Mouse (Mus musculus) layer of hippocampus, postnatal 10 days (tissue): ENCODE results near the gene Galnt17. TPM values are rescaled to one million over a fixed set of nuclear protein-coding genes. Genes with fewer than 3 reads are reported as not detected.
A peak's percentile ranks its signal among the peaks of the same experiment; 100 is the strongest.

ENCODE experiments used
- DNase-seq, 2 experiments: peaks; one replicate each; pipeline ENCODE4 v3.0.0; 2021; ENCODE audit warnings: low spot score in 2 of 2
- total RNA-seq, 2 experiments: library from RNA; stranded (reverse); gene quantifications; 2 replicates each; pipeline ENCODE4 v1.2.3; 2021

The Galnt17 gene
- total RNA-seq, 2 experiments from 2014 or later: 66.9 to 69.7 TPM

DNA sequence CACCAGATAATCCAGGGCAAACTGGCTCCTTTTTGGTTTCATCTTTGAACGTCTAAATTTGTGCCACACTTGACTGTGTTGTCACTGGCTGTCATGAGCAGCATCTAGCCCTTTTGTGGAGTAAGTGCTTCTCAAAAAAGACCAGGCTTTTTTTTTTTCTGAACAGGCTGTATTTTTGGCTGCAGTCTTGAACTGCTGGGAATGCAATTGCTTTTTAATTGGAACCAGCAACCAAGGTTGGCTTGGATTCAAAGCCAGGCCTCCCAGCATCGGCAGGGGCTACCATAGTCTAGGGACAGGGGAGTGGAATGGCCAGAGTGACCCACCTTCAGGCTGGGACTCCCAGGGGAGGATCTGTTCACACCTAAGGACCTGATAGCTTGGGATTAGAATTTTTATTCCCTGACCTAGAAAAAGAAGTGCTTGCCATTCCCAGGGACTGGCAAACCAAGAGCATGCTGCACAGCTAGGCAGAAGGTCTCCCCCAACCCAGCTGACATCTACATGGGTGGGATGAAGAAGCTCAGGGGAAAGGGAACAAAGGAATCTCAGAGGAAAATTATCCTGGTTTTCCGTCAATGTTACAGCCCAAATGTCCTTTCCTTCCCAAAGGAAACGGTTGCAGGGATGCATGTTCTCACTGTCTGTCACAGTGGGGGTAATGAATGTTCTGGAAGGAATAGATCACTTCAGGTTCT, 369.2 kb downstream of the Galnt17 start:
- DNase-seq: peak; percentile 65 to 71

GRCm38 (mm10) chr5:130938274-130938741, 370.0 kb downstream of the Galnt17 start:
- no peak for DNase-seq

GRCm38 (mm10) chr5:130930999-130931398, 377.3 kb downstream of the Galnt17 start:
- no peak for DNase-seq

- no peak for DNase-seq
Observed at GRCm38 (mm10) chr5:130927794-130928149, 380.5 kb downstream of the Galnt17 start.

- DNase-seq: no peak
Observed at GRCm38 (mm10) chr5:130927138-130927793, 381.0 kb downstream of the Galnt17 start.

- no peak for DNase-seq
Observed at GRCm38 (mm10) chr5:130925681-130926080, 382.6 kb downstream of the Galnt17 start.

GRCm38 (mm10) chr5:130924245-130924827, 384.0 kb downstream of the Galnt17 start:
- DNase-seq: no peak

- DNase-seq: no peak
Observed at GRCm38 (mm10) chr5:130919969-130920368, 388.3 kb downstream of the Galnt17 start.

GRCm38 (mm10) chr5:130914606-130915005, 393.7 kb downstream of the Galnt17 start:
- no peak for DNase-seq

- no peak for DNase-seq
Observed at GRCm38 (mm10) chr5:130911551-130911950, 396.7 kb downstream of the Galnt17 start.

GRCm38 (mm10) chr5:130901736-130902135, 406.6 kb downstream of the Galnt17 start:
- no peak for DNase-seq

GRCm38 (mm10) chr5:130895991-130896390, 412.3 kb downstream of the Galnt17 start:
- no peak for DNase-seq

- DNase-seq: no peak
Observed at GRCm38 (mm10) chr5:130891735-130892134, 416.6 kb downstream of the Galnt17 start.

DNA sequence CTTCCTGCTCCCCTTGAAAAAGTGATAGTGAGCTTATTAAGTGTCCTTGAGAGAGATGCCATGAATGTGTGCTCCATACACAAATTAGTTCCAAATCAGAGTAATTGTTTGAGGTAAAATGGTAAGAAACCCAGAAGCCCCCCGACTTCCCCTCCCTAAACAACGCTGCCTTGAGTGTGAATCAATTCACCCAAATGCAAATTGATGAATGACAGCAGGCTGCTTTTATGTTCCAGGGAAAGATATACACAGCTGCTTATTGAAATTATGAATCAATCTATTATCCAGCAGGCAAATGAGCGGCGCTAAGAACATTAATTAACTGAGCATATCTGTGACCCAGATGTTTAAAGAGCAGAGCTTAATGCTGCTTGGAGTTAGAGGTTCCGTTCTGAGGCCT, 428.0 kb downstream of the Galnt17 start:
- no peak for DNase-seq

- no peak for DNase-seq
Observed at GRCm38 (mm10) chr5:130875391-130875790, 432.9 kb downstream of the Galnt17 start.

DNA sequence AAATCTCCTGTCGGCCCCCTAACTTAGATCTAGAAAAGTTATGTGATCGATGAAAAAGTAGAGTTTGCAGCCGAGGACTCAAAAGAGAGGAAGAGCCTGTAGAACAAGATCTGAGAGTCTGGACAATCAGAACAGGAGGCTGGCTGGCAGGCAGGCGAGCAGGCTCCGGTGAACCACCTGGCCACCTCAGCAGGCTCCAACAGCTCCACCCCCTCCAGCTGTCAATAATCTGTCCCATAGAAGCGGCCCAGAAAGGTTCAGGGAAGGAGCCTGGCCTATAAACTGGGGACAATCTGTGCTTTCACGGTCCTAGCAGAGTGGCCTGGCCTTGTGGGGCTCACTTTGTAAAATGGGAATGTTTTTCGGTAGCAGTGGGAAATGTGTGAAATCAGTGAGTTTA, 437.2 kb downstream of the Galnt17 start:
- DNase-seq: peak in 1 of 2 experiments; percentile 31

GRCm38 (mm10) chr5:130869869-130870268, 438.4 kb downstream of the Galnt17 start:
- no peak for DNase-seq

DNA sequence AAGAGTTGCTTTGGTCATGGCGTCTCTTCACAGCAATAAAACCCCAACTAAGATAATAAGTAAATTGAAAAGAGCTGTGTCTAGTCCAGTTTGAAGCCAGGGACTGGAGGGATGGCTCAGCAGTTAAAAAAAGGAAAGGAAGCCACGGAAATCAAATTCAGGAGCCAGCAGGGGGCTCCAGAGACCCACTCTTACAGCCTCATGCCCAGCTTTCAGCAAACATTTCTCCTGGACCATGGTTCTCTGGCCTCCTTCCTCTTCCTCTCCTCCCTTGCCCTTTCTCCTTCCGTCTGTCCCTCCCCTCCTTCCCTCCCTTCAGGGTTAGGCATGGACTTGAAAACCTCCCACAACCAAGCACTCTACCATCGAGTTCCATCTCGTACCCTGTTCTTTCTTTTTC, 446.0 kb downstream of the Galnt17 start:
- DNase-seq: peak; percentile 73 to 81

GRCm38 (mm10) chr5:130859736-130860135, 448.6 kb downstream of the Galnt17 start:
- DNase-seq: peak in 1 of 2 experiments; percentile 28

DNA sequence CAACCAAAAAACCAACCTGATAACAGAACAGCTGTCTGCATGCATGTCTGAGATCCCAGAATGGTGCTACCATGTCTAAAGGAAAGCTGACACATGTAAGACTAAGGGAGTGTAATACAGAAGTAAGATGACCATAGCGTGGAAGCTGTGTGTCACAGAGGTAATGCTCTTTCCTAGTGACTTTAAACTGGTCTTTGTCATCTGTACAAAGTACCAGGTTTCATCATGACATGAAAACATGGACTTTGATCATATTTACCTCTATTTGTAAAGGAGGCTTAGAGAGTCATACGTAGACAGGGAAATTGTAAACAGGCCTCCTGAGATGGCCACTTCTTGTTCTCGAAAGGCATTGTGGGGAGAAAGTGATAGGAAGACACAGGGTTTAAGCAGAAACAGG, 449.6 kb downstream of the Galnt17 start:
- DNase-seq: no peak

DNA sequence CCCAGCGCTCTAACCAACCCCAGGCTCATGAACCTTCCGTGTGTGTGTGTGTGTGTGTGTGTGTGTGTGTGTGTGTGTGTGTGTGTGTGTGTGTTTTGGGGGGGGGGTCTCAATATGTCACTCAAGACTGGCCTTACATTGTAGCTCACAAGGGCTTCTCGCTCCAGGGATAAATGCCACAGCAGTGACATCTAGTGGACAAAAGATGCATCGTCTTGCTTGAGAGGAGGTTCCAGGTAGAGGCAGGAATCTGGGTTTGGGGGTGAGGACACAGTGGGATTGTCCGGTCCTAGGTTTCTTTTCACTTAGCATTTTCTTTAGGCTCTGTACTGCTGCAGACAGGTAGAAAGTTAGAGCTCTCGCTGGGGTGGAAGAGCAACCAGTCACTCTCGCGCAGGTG, 450.1 kb downstream of the Galnt17 start:
- DNase-seq: peak; percentile 54 to 67

DNA sequence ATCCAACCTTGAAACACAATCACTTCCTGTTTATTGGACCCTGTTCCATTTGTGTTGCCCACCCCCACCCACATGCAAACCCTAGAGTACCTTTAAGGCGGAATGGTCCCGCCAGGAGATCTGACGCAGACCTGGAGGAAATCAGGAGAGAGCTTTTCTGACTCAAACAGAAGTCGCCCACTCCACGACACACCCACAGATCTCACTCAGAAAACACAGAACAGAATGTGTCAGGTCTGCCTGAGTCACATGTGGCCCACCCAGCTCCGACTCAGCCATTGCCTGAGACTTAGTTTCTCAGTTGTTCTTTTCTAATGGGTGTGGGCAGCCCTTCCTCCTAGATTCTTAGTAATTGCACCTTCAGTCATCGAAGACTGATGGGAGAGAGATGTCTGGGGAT, 453.9 kb downstream of the Galnt17 start:
- DNase-seq: no peak
